Mouse (Mus musculus) gastrocnemius, postnatal 36 days (tissue): Measurements from ENCODE around the gene Ankar. TPM values are rescaled to one million over a fixed set of nuclear protein-coding genes. Genes with fewer than 3 reads are reported as not detected.

Experiments used
- DNase-seq, 2 experiments: peaks; one replicate each; pipeline ENCODE4 v3.0.0; 2022
- intact Hi-C: fragments of 180-260 bp; cut with DNase I; formaldehyde crosslinking; loops from one replicate; pipeline ENCODE4 v1.15.1; 2025
- total RNA-seq, 2 experiments: library from RNA; stranded (reverse); gene quantifications; 2 replicates each; pipeline ENCODE4 v1.2.3; 2021

The Ankar gene
- total RNA-seq, 2 experiments from 2014 or later, result not detected

DNA sequence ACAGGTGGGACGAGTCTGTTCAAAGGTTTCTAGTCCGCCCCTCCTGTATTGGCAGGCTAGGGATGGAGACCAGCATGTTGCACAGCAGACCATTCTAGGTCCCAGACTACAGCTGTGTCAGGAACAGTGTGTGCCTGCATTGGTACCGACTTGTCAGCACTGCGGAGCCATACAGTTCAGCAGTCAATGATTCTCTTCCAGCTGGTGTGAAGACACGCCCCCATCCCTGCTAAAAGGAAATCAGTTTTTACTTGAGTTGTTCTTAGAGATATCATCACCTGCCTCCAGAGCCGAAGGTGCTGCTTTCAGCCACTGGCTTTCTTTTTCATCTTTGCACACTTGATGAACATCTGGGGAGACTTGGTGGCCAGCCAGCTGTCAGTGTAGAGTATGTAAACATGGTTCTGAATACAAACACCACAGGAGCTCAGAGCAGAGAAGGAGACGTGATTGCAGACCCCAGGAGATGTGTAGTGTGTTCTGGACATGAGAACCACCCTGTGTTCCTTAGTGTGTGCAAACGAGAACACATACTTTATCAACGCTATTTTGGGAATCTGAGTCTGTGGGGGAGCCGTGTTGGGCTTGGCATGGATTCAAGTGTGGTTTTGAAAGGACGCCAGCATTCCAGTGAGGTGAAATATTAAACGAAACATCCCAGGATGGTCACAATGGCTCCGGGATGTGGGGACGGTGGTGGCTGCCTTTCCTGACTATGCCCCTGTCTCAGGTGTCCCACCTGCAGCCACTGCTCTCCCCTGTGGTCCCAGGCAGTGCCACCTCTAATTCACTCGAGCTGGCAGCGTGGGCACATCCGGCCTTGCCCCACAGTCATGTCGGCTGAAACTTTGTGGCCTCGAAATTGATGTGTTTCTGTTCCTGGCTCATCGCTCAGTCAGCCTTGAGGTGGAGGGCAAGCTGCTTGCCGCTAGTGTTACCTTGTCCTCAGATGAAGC is 101.0 kb downstream of the Ankar start:
- intact Hi-C loops, result no loop called here
- DNase-seq, result no peak

GRCm38 (mm10) chr1:72596231-72596630 is 104.1 kb downstream of the Ankar start:
- no peak for DNase-seq
- intact Hi-C loops, result no loop called here

- DNase-seq, result no peak
- intact Hi-C loops, result no loop called here
Measured at GRCm38 (mm10) chr1:72595686-72596085, 104.7 kb downstream of the Ankar start.

DNA sequence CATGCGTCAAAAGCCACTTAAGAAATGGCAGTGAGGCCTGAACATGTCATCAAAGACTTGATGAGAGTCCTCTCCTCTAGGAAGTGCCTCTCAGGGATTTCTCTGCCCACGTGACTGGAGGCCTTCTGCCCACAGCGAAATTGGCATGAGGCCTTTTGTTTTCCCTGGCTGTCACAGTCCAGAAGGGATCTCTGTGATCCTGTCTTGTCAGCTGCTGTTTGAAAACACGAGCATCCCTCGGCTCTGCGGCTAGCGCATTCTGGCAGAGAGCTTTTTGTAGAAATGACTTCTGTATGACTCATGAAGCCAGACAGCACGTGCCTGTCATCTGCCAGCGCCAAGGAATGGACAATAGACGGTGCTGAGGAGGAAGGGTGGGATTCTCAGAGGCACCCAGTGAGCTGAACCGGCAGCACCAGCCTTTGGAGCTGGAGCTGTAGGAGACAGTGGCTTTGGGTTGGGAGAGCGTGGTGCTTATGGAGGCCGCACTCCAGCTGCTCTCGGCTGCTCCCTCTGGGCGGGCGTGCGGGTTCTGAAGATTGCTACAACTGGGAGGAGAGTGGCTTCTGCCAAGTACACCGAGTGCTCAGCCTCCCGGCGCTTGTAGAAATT is 106.9 kb downstream of the Ankar start:
- intact Hi-C loops, result no loop called here

More for the DNA sequence above, 106.9 kb downstream of the Ankar start:
- DNase-seq, result peak; percentile 17 to 41

Other genes with a start within 250 kb of the Ankar start
- gene March4, start 163.6 kb downstream of the Ankar start, total RNA-seq, result under 1 TPM; 0.12 to 0.18 TPM
- 10 to 100 TPM; 19.1 to 20.5 TPM for gene Smarcal1, start 117.3 kb downstream of the Ankar start, total RNA-seq
- gene Rpl37a, start 10.7 kb upstream of the Ankar start, total RNA-seq, result 100 to 1,000 TPM; 447 to 533 TPM
- under 1 TPM; 0.38 to 0.64 TPM for gene Igfbp2, start 123.9 kb upstream of the Ankar start, total RNA-seq
- gene Igfbp5, start 174.3 kb upstream of the Ankar start, total RNA-seq, result 100 to 1,000 TPM; 159 to 169 TPM